Mouse (Mus musculus): ENCODE results near the gene Nrarp. TPM values are rescaled to one million over a fixed set of nuclear protein-coding genes. Genes with fewer than 3 reads are reported as not detected.

Nrarp gene
- polyA plus RNA-seq, 1 experiment = not detected

DNA sequence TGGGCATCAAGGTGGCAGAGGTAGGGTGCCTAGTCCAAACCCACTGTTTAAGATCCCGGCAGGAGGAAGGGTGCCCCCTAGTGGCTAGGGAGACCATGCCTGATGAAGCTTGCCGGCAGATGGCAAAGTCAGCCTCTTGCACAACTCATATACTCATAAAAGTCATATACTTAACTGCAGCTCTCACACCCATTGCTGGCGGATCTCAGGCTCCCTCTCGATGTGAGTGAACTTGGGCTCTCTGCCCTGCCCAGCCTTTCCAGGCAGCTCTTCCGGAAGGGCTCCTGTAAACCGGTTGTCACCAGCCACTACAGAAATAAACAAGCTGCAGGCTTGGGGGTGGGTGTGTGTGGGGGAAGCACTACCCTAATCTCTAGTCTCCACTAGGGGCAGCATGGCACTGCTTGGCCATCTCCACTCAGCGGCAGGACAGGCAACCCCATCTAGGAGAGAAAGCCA, 47.9 kb downstream of the Nrarp start:
- peak overlapping the region; percentile 24 for H3K4me3 ChIP-seq (ENCODE audit: insufficient read depth, low read depth, low read length)
- H3K4me1 ChIP-seq (ENCODE audit: control insufficient read depth, insufficient read depth, low read length) = peaks cover 5% of the 10 kb centered on the region
- H3K27ac ChIP-seq (ENCODE audit: insufficient read depth, low read depth, low read length) = peak overlapping the region; percentile 34
- WGBS = 2% methylated on average over 7 of the region's 7 CpGs
- peak; percentile 32; the same call in 1 of the 2 replicates for TF ChIP-seq CTCF (IDR thresholded peaks at IDR 0.05; ENCODE audit: insufficient read depth, low read depth, low read length)
- TF ChIP-seq POLR2A (IDR thresholded peaks at IDR 0.05; ENCODE audit: insufficient read depth, low read depth, low read length) = no peak

DNA sequence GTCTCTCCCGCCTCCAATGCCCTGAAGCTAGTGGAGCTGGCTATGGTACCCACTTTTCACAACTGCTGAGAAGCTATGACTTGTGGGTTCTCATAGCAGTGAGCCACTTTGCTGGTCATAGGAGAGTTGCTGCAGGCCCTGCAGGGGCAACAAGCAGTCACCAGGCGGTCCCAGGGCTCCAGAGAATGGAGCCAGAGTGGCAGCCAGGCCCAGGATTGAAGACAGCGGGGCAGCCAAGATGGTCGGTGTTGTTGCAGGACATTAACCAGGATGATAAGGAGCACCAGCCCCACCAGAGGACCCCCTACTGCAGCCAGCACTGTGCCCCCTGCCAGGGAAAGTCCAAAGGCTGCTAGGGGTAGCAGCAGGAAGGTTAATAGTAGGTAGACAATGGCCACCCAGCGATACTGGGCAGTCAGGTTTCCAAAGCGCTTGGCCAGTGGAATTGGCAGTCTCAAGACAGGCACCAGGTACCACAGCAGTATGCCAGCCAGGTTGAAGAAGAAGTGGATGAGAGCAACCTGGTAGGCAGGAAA, 48.5 kb downstream of the Nrarp start:
- Histone ChIP-seq H3K4me3 (ENCODE audit: insufficient read depth, low read depth, low read length) (no peak overlapping the region), H3K4me1 (ENCODE audit: control insufficient read depth, insufficient read depth, low read length) (peaks cover 5% of the 10 kb centered on the region), H3K27ac (ENCODE audit: insufficient read depth, low read depth, low read length) (no peak overlapping the region)
- WGBS = 73% methylated on average over 6 of the region's 6 CpGs
- TF ChIP-seq CTCF (IDR thresholded peaks at IDR 0.05; ENCODE audit: insufficient read depth, low read depth, low read length) = no peak
- TF ChIP-seq POLR2A (IDR thresholded peaks at IDR 0.05; ENCODE audit: insufficient read depth, low read depth, low read length) = no peak

DNA sequence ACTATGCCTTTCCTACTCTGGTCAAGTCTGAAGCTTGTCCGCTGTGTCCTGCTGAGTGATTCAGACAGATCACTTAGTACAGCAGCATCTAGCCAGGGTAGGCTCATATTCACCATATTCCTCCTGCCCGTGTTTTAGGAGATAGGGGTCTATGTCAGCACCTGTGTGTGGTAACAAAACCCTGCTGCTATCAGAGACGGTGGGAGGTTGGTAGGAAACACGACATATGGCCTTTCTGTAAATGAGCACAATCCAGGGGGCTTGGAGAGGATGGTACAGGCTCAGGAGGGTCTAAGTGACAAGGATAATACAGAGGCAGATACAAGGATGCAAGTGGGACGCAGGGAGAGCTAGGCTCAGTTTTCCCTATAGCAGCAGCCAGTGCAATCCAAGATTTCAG, 49.0 kb downstream of the Nrarp start:
- H3K27ac ChIP-seq (ENCODE audit: insufficient read depth, low read depth, low read length) = no peak overlapping the region
- 84% methylated on average over 5 of the region's 5 CpGs for WGBS
- no peak overlapping the region for H3K4me3 ChIP-seq (ENCODE audit: insufficient read depth, low read depth, low read length)
- TF ChIP-seq POLR2A (IDR thresholded peaks at IDR 0.05; ENCODE audit: insufficient read depth, low read depth, low read length) (no peak), CTCF (IDR thresholded peaks at IDR 0.05; ENCODE audit: insufficient read depth, low read depth, low read length) (no peak)
- peaks cover 5% of the 10 kb centered on the region for H3K4me1 ChIP-seq (ENCODE audit: control insufficient read depth, insufficient read depth, low read length)

DNA sequence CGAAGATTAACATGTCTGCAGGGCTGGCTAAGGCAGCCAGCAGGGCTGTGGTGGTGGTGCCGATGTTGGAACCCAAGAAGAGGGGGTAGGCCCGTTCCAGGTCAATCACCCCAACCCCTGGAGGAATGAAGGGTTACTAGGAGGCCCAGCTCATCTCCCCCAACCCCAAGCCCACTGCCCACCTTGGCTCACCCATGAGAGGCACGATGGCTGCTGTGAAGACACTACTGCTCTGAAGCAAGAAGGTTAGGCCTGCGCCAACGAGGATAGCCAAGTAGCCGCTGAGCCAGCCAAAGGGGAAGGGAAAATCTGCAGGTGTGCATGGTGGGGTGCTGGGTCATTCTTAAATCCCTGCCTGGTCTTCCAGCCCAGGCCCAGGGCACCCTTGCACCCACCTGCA, 50.0 kb downstream of the Nrarp start:
- Histone ChIP-seq H3K4me1 (ENCODE audit: control insufficient read depth, insufficient read depth, low read length) (peaks cover 5% of the 10 kb centered on the region), H3K27ac (ENCODE audit: insufficient read depth, low read depth, low read length) (no peak overlapping the region), H3K4me3 (ENCODE audit: insufficient read depth, low read depth, low read length) (no peak overlapping the region)
- no peak for TF ChIP-seq CTCF (IDR thresholded peaks at IDR 0.05; ENCODE audit: insufficient read depth, low read depth, low read length)
- no peak for TF ChIP-seq POLR2A (IDR thresholded peaks at IDR 0.05; ENCODE audit: insufficient read depth, low read depth, low read length)
- WGBS = 85% methylated on average over 7 of the region's 7 CpGs

DNA sequence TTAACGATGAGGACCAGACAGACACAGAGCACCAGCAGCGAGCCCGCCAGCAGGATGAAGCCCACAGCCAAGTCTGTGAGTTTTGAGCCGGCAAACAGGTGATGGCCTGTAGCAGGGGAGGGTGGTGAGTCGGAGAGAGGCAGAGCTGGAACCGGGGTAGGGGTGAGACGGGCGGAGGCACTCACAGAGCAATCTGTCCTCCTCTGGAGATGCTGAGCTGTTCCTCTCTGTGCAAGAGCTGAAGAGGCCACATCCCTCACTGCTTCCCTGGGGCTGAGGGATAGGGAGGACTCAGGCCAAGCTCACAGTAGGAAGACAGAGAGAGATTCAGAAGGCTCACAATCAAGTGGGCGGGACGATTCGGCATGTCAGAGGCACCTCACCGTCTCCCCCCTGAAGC, 50.5 kb downstream of the Nrarp start:
- Histone ChIP-seq H3K4me3 (ENCODE audit: insufficient read depth, low read depth, low read length) (no peak overlapping the region), H3K27ac (ENCODE audit: insufficient read depth, low read depth, low read length) (no peak overlapping the region), H3K4me1 (ENCODE audit: control insufficient read depth, insufficient read depth, low read length) (peaks cover 5% of the 10 kb centered on the region)
- WGBS = 56% methylated on average over 12 of the region's 12 CpGs
- TF ChIP-seq CTCF (IDR thresholded peaks at IDR 0.05; ENCODE audit: insufficient read depth, low read depth, low read length) (no peak), POLR2A (IDR thresholded peaks at IDR 0.05; ENCODE audit: insufficient read depth, low read depth, low read length) (no peak)

Other genes with a start within 250 kb of the Nrarp start
- gene Arrdc1, start 245.5 kb upstream of the Nrarp start, polyA plus RNA-seq (2012; ENCODE audit: insufficient read depth, insufficient read length, low replicate concordance, missing spikeins) = not detected in 2 replicates
- gene Zmynd19, start 231.0 kb upstream of the Nrarp start, polyA plus RNA-seq (2012; ENCODE audit: insufficient read depth, insufficient read length, low replicate concordance, missing spikeins) = not detected in 2 replicates
- gene Dph7, start 218.4 kb upstream of the Nrarp start, polyA plus RNA-seq (2012; ENCODE audit: insufficient read depth, insufficient read length, low replicate concordance, missing spikeins) = not detected in 2 replicates
- gene Mrpl41, start 205.7 kb upstream of the Nrarp start, polyA plus RNA-seq (2012; ENCODE audit: insufficient read depth, insufficient read length, low replicate concordance, missing spikeins) = not detected in 2 replicates
- not detected in 2 replicates for gene Pnpla7, start 204.7 kb upstream of the Nrarp start, polyA plus RNA-seq (2012; ENCODE audit: insufficient read depth, insufficient read length, low replicate concordance, missing spikeins)
- gene Nsmf, start 126.4 kb upstream of the Nrarp start, polyA plus RNA-seq (2012; ENCODE audit: insufficient read depth, insufficient read length, low replicate concordance, missing spikeins) = not detected in 2 replicates
- gene Entpd8, start 100.5 kb upstream of the Nrarp start, polyA plus RNA-seq (2012; ENCODE audit: insufficient read depth, insufficient read length, low replicate concordance, missing spikeins) = not detected in 2 replicates
- not detected in 2 replicates for gene Noxa1, start 85.6 kb upstream of the Nrarp start, polyA plus RNA-seq (2012; ENCODE audit: insufficient read depth, insufficient read length, low replicate concordance, missing spikeins)
- not detected in 2 replicates for gene Tor4a, start 16.1 kb downstream of the Nrarp start, polyA plus RNA-seq (2012; ENCODE audit: insufficient read depth, insufficient read length, low replicate concordance, missing spikeins)
- not detected in 2 replicates for gene Nelfb, start 30.7 kb downstream of the Nrarp start, polyA plus RNA-seq (2012; ENCODE audit: insufficient read depth, insufficient read length, low replicate concordance, missing spikeins)
- gene Stpg3, start 33.9 kb downstream of the Nrarp start, polyA plus RNA-seq (2012; ENCODE audit: insufficient read depth, insufficient read length, low replicate concordance, missing spikeins) = not detected in 2 replicates
- not detected in 2 replicates for gene Fam166a, start 38.0 kb downstream of the Nrarp start, polyA plus RNA-seq (2012; ENCODE audit: insufficient read depth, insufficient read length, low replicate concordance, missing spikeins)
- gene Tubb4b, start 43.9 kb downstream of the Nrarp start, polyA plus RNA-seq (2012; ENCODE audit: insufficient read depth, insufficient read length, low replicate concordance, missing spikeins) = 193 TPM in 1 of 2 replicates, not detected in the other
- not detected in 2 replicates for gene Slc34a3, start 53.6 kb downstream of the Nrarp start, polyA plus RNA-seq (2012; ENCODE audit: insufficient read depth, insufficient read length, low replicate concordance, missing spikeins)
- gene Rnf224, start 56.0 kb downstream of the Nrarp start, polyA plus RNA-seq (2012; ENCODE audit: insufficient read depth, insufficient read length, low replicate concordance, missing spikeins) = not detected in 2 replicates
- gene Rnf208, start 61.5 kb downstream of the Nrarp start, polyA plus RNA-seq (2012; ENCODE audit: insufficient read depth, insufficient read length, low replicate concordance, missing spikeins) = not detected in 2 replicates
- not detected in 2 replicates for gene Cysrt1, start 61.7 kb downstream of the Nrarp start, polyA plus RNA-seq (2012; ENCODE audit: insufficient read depth, insufficient read length, low replicate concordance, missing spikeins)
- gene AL732309.1, start 66.1 kb downstream of the Nrarp start, polyA plus RNA-seq (2012; ENCODE audit: insufficient read depth, insufficient read length, low replicate concordance, missing spikeins) = not detected in 2 replicates
- not detected in 2 replicates for gene Tmem203, start 74.7 kb downstream of the Nrarp start, polyA plus RNA-seq (2012; ENCODE audit: insufficient read depth, insufficient read length, low replicate concordance, missing spikeins)
- gene Tprn, start 81.9 kb downstream of the Nrarp start, polyA plus RNA-seq (2012; ENCODE audit: insufficient read depth, insufficient read length, low replicate concordance, missing spikeins) = not detected in 2 replicates
- gene Ssna1, start 91.7 kb downstream of the Nrarp start, polyA plus RNA-seq (2012; ENCODE audit: insufficient read depth, insufficient read length, low replicate concordance, missing spikeins) = not detected in 2 replicates
- not detected in 2 replicates for gene Anapc2, start 91.7 kb downstream of the Nrarp start, polyA plus RNA-seq (2012; ENCODE audit: insufficient read depth, insufficient read length, low replicate concordance, missing spikeins)
- not detected in 2 replicates for gene Tmem210, start 107.4 kb downstream of the Nrarp start, polyA plus RNA-seq (2012; ENCODE audit: insufficient read depth, insufficient read length, low replicate concordance, missing spikeins)
- gene Lrrc26, start 109.2 kb downstream of the Nrarp start, polyA plus RNA-seq (2012; ENCODE audit: insufficient read depth, insufficient read length, low replicate concordance, missing spikeins) = not detected in 2 replicates
- 199 and 286 TPM in 2 replicates for gene Grin1, start 138.4 kb downstream of the Nrarp start, polyA plus RNA-seq (2012; ENCODE audit: insufficient read depth, insufficient read length, low replicate concordance, missing spikeins)
- not detected in 2 replicates for gene Man1b1, start 151.6 kb downstream of the Nrarp start, polyA plus RNA-seq (2012; ENCODE audit: insufficient read depth, insufficient read length, low replicate concordance, missing spikeins)
- not detected in 2 replicates for gene Dpp7, start 175.6 kb downstream of the Nrarp start, polyA plus RNA-seq (2012; ENCODE audit: insufficient read depth, insufficient read length, low replicate concordance, missing spikeins)
- gene Uap1l1, start 184.9 kb downstream of the Nrarp start, polyA plus RNA-seq (2012; ENCODE audit: insufficient read depth, insufficient read length, low replicate concordance, missing spikeins) = not detected in 2 replicates
- gene Sapcd2, start 191.6 kb downstream of the Nrarp start, polyA plus RNA-seq (2012; ENCODE audit: insufficient read depth, insufficient read length, low replicate concordance, missing spikeins) = not detected in 2 replicates
- not detected in 2 replicates for gene Entpd2, start 215.1 kb downstream of the Nrarp start, polyA plus RNA-seq (2012; ENCODE audit: insufficient read depth, insufficient read length, low replicate concordance, missing spikeins)
- gene Npdc1, start 218.6 kb downstream of the Nrarp start, polyA plus RNA-seq (2012; ENCODE audit: insufficient read depth, insufficient read length, low replicate concordance, missing spikeins) = not detected in 2 replicates
- gene Fut7, start 242.5 kb downstream of the Nrarp start, polyA plus RNA-seq (2012; ENCODE audit: insufficient read depth, insufficient read length, low replicate concordance, missing spikeins) = not detected in 2 replicates
- gene Abca2, start 247.9 kb downstream of the Nrarp start, polyA plus RNA-seq (2012; ENCODE audit: insufficient read depth, insufficient read length, low replicate concordance, missing spikeins) = not detected in 2 replicates